Mouse (Mus musculus): ENCODE measurements around the gene Tmem131. TPM values are rescaled to one million over a fixed set of nuclear protein-coding genes. Genes with fewer than 3 reads are reported as not detected.

Gene Tmem131
- polyA plus RNA-seq (2015; fragmentation: Illumina TruSeq; extraction: RNeasy Lipid Tissue Mini Kit (QIAGEN cat#74804); ENCODE audit: low read depth, low replicate concordance): 27.5 TPM

GRCm38 (mm10) chr1:36943653-36944052 is at the start of gene Tmem131:
Gene Tmem131 (minus strand): TSS chr1:36943666.

GRCm38 (mm10) chr1:36761568-36761967 is 181.9 kb downstream of the Tmem131 start, which contains the start of gene Zap70:
Gene Zap70 (plus strand): TSS chr1:36761798.

Other genes with a start within 250 kb of the Tmem131 start
- not detected for gene 4933424G06Rik, start 233.5 kb downstream of the Tmem131 start, polyA plus RNA-seq (2015; fragmentation: Illumina TruSeq; extraction: RNeasy Lipid Tissue Mini Kit (QIAGEN cat#74804); ENCODE audit: low read depth, low replicate concordance)
- 276 TPM for gene Actr1b, start 229.2 kb downstream of the Tmem131 start, polyA plus RNA-seq (2015; fragmentation: Illumina TruSeq; extraction: RNeasy Lipid Tissue Mini Kit (QIAGEN cat#74804); ENCODE audit: low read depth, low replicate concordance)
- gene Zap70, start 181.9 kb downstream of the Tmem131 start, polyA plus RNA-seq (2015; fragmentation: Illumina TruSeq; extraction: RNeasy Lipid Tissue Mini Kit (QIAGEN cat#74804); ENCODE audit: low read depth, low replicate concordance): 2.6 TPM
- 4.4 TPM for gene Vwa3b, start 82.9 kb upstream of the Tmem131 start, polyA plus RNA-seq (2015; fragmentation: Illumina TruSeq; extraction: RNeasy Lipid Tissue Mini Kit (QIAGEN cat#74804); ENCODE audit: low read depth, low replicate concordance)

Data from brain, adult 10 weeks (tissue).